Mouse (Mus musculus) layer of hippocampus, postnatal 10 days (tissue): Measurements from ENCODE around the gene Serpina3g. TPM values are rescaled to one million over a fixed set of nuclear protein-coding genes. Genes with fewer than 3 reads are reported as not detected.
"Not testable (repeated sequence)": the region's sequence is repeated elsewhere in the genome, so short reads cannot be mapped to it uniquely, and the experiment has no call there.

ENCODE experiments used
- DNase-seq, 2 experiments: peaks; one replicate each; pipeline ENCODE4 v3.0.0; 2021; ENCODE audit warnings: low spot score in 2 of 2
- long read RNA-seq: library from polyadenylated mRNA; stranded (forward); transcript quantifications from one replicate; pipeline ENCODE4 v2.0.0, GENCODE M21; 2023
- total RNA-seq, 2 experiments: library from RNA; stranded (reverse); gene quantifications; 2 replicates each; pipeline ENCODE4 v1.2.3; 2021

The Serpina3g gene
- total RNA-seq = 1 to 10 TPM in 1 of 2 experiments, under 1 TPM in 1; 0.78 to 1.2 TPM
- long read RNA-seq = 0 reads

DNA sequence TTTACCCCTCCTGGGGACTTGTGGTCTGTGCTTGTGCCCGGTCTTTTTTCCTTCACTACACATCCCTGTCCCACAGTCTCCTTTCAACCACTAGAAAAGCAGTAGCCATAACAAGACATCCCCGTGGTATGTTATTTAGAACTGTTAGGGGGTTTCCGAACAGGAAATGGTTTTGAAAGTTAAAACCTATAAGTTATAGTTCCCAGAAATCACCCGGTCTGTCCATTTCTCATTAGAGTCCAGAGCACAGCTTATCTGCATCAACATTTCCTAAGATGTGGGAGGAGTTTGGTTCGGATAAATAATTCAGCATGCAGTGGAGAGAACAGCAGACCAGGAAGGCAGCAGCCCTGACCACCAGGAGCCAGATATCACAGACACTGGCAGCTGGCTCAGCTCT, at the start of gene Serpina3g:
Gene Serpina3g (plus strand): TSS at position 331 of the 400 bp plus-strand sequence.
- no peak for DNase-seq

- no peak for DNase-seq
Observed at GRCm38 (mm10) chr12:104189246-104189645, 46.8 kb upstream of the Serpina3g start.

DNA sequence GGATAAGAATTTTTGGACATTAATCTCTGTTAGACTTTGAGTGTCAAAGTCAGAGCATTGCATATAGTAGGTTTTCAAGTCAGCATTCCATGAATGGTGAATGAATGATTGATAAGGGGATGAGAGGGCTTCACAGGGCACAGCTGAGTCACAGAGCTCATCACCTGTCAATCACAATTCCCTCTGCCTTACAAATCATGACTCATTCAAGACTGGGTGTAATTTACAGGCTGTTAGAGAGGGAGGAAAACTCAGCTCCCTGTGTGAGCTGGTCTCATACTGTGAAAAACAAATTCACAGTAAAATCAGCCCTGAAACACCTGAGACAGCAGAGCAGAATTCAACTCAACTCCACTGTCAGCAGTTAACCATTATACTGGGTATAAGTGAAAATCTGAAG, 45.2 kb upstream of the Serpina3g start:
- no peak for DNase-seq

DNA sequence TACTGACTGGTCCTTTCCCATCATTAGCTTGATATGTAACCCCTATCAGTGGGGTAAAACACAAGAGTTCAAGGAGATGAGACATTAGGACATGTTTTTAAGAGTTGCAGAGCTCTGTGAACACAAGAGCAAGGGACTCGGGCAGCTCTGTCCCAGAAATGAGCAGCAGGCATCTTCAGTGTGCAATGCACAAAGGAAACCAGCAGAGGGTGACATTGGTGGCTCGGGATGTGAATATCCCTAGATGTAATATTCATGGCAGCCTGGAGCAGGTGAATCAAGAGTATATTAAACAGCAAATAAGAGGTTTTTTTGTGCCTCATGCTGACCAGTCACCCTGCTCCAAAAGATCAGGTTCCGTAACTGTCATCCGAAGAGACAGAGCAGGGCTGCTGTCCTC, 26.9 kb upstream of the Serpina3g start:
- no peak for DNase-seq

GRCm38 (mm10) chr12:104209802-104210201, 26.2 kb upstream of the Serpina3g start:
- DNase-seq = no peak

- DNase-seq = peak in 1 of 2 experiments; percentile 24
Observed at GRCm38 (mm10) chr12:104213689-104214444, 22.2 kb upstream of the Serpina3g start.

DNA sequence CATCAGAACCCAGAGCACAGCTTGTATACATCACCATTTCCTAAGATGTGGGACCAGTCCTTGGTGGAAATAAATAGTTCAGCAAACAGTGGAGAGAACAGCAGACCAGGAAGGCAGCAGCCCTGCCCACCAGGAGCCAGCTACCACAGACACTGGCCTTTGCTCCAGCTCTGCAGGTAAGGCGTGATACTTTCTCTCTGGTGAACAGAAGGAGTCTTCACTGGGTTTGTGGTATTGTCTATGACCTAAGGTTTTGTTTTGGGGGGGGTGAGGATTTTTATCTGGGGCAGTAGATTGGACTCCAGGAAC, 21.6 kb upstream of the Serpina3g start, which contains the start of gene Serpina3f:
Gene Serpina3f (plus strand): TSS at position 100 of the 309 bp plus-strand sequence.
- DNase-seq = no peak

DNA sequence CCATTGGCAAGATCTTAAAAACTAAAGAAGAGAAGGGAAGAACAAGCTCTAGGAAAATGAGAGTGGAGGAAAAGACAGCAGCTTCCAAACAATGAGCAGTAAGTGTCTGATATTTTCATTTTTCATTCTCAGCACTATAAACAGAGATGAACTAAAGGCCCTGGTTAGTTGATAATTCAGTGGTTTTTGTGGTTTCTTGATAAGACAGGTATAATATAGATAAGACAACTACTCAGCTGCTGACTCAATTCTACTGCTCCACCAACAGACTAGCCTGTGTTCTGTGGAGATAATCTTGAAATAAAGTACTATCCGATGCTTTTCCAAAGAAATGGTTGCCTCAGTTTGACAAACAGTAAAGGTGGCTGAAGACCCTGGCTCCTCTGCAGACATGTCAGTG, 20.8 kb upstream of the Serpina3g start:
- no peak for DNase-seq

DNA sequence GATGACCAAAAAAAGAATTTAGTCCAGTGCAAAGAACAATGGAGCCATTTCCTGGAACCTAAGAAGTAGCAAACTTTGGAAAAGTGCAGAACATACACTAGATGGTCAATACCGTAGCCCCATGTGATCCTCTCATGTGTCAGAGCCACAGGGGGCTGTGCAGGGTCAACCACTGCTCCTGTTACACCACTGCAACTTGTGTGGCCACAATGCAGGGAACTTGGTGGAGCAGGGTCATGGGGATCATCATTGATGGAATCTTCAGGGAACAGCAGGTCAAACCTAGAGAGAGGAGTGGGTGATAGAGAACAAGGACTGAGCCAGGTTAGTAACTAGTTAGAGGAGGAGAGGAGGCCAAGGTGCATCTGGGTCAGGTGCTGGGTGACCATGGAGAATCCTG, 14.4 kb upstream of the Serpina3g start:
- no peak for DNase-seq

GRCm38 (mm10) chr12:104223690-104224089, 12.4 kb upstream of the Serpina3g start:
- DNase-seq = no peak

GRCm38 (mm10) chr12:104224598-104225300, 11.3 kb upstream of the Serpina3g start:
- DNase-seq = no peak

DNA sequence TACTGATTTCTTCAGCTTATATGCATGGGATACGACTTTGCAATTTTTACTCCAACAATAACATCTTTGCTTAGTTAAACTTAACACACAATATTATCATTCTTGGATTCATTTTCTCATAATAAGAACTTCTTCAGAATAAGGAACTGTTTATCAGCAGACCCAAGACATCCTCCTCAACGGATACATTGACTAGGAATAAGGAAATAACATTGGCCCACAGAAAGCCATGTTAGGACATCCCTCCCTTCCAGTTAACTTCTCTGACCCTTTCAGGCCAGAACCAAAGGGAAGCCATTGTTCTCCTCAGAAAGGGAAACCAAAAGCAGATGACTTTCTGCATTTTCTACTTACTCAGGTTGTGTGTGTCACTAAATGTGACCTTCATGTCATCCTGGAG, 5.3 kb upstream of the Serpina3g start:
- DNase-seq = no peak

DNA sequence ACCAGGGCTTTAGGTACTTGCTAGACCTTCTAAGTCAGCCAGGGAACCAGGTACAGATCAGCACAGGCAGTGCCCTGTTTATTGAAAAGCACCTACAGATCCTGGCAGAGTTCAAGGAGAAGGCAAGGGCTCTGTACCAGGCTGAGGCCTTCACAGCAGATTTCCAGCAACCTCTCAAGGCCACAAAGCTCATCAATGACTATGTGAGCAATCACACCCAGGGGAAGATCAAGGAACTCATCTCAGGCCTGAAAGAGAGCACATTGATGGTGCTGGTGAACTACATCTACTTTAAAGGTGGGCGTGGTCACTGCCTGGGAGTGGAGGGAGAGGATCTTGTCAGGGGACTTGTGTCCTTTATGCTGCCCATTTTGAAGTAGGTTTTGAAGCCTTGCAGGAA, 2.0 kb downstream of the Serpina3g start:
- not testable (repeated sequence) for DNase-seq

DNA sequence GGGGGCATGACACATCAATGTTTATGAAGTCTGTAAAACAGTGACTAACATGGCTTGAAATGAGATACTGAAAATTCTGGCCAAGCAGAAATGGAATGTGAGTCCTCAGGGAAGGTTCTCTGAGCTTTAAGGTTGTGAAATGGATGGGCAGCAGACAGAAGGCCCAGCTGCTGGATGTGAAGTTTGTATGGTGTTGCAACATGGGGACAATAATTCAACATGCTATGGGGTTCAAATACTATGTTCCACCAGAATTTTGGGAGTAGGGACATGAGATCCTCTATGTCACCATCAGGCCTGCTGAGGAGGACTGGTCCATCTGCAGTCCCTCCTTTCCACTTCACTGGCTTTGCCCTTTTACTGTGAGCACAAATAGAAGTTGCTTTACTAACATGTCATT, 7.3 kb downstream of the Serpina3g start:
- no peak for DNase-seq

GRCm38 (mm10) chr12:104245092-104245491, 9.0 kb downstream of the Serpina3g start:
- peak; percentile 46 to 61 for DNase-seq

GRCm38 (mm10) chr12:104245595-104245994, 9.6 kb downstream of the Serpina3g start:
- peak in 1 of 2 experiments; percentile 10 for DNase-seq

- DNase-seq = no peak
Observed at GRCm38 (mm10) chr12:104247553-104248002, 11.5 kb downstream of the Serpina3g start.

DNA sequence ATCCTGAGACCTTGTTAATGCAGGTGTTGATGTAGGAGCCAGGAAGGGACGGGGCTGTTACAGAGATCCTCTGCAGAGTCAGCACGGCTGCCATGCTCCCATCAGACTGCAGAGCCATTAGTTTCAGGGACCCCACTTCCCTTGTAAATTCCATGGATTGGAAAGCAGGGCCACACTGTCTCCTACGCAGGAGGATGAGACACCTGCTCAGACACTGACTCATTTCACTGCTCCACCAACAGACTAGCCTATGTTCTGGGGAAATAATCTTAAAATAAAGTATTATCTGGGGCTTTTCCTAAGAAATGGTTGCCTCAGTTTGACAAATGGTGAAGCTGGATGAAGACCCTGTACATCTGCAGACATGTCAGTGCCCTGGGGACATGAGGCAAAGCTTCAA, 12.2 kb downstream of the Serpina3g start:
- DNase-seq = no peak

DNA sequence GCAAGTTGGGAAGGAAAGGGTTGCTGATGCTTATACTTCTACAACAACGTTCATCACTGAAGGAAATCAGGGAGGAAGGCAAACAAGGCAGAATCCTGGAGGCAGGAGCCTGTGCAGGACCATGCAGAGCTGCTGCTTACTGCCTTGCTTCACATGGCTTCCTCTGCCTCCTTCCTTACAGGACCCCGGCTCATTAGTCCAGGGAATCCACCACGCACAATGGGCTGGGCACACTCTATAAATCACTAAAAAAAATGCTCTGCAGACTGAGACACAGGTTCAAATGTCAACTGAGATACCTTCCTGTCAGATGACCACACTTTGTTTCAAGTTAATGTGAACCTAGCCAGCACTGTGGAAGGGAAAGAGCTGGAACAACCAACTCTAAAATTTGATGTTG, 25.0 kb downstream of the Serpina3g start:
- DNase-seq = no peak

DNA sequence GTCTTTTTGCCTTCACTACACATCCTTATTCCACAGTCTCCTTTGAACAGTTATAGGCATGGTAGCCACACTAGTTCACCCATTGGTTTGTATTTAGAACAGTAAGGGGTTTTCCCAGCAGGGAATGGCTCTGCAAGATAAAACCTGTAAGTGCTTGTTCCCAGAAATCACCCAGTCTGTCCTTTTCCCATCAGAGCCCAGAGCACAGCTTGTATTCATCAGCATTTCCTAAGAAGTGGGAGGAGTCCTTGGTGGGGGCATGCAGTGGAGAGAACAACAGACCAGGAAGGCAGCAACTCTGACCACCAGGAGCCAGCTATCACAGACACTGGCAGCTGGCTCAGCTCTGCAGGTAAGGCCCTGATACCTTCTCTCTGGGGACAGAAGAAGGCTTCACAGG, 26.8 kb downstream of the Serpina3g start, which contains the start of gene Serpina3i:
Gene Serpina3i (plus strand): TSS at position 260 of the 400 bp plus-strand sequence.
- DNase-seq = no peak

DNA sequence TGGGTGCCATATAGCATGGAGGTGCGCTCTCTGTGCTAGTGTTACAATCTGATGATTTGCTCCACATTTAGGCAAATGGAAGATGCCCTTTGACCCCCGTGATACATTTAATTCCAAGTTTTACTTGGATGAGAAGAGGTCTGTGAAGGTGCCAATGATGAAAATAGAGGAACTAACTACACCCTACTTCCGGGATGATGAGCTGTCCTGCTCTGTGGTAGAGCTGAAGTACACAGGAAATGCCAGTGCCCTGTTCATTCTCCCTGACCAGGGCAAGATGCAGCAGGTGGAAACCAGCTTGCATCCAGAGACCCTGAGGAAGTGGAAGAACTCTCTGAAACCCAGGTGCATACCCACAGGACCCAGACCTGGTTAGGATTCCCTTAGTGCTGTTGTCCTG, 30.3 kb downstream of the Serpina3g start:
- no peak for DNase-seq
